Mouse (Mus musculus) G1E (cell line): ENCODE results near the gene Pou3f1. TPM values are rescaled to one million over a fixed set of nuclear protein-coding genes. Genes with fewer than 3 reads are reported as not detected.
A peak's percentile ranks its signal among the peaks of the same experiment; 100 is the strongest.

Experiments
- ATAC-seq: 2 replicates; pipeline ENCODE4 v1.8.0; 2016; ENCODE audit warnings: mild to moderate bottlenecking; ENCODE audit not compliant: insufficient number of reproducible peaks, poor library complexity, low FRiP score, severe bottlenecking; ENCODE audit errors: extremely low read depth
- DNase-seq: peaks from one replicate; pipeline ENCODE4 v3.0.0; 2012; ENCODE audit warnings: low spot score
- H3K27me3 ChIP-seq: 2 replicates; pipeline ENCODE4 v1.6.1; 2012; ENCODE audit warnings: mild to moderate bottlenecking, low read length, inconsistent platforms; ENCODE audit not compliant: insufficient read depth
- H3K36me3 ChIP-seq: replicated peaks from 2 replicates; pipeline ENCODE3; 2012; ENCODE audit warnings: mild to moderate bottlenecking, inconsistent platforms
- H3K4me1 ChIP-seq: 2 replicates; pipeline ENCODE4 v1.6.1; 2012; ENCODE audit warnings: low read depth, low read length, inconsistent platforms, mixed read lengths; ENCODE audit not compliant: insufficient read depth
- H3K4me3 ChIP-seq: 2 replicates; pipeline ENCODE4 v1.5.1; 2012; ENCODE audit warnings: low read depth, mild to moderate bottlenecking, inconsistent platforms, low read length, moderate library complexity, mixed read lengths
- H3K9me3 ChIP-seq: replicated peaks from 2 replicates; pipeline ENCODE4 v1.6.1; 2012; ENCODE audit warnings: inconsistent platforms
- CTCF ChIP-seq: IDR thresholded peaks from 2 replicates; pipeline ENCODE4 v1.5.1; 2012; ENCODE audit warnings: low read depth, low read length, inconsistent platforms, mixed read lengths
- GATA1 ChIP-seq: IDR thresholded peaks from 2 replicates; pipeline ENCODE4 v1.6.1; 2012; ENCODE audit warnings: borderline replicate concordance, low read length, inconsistent platforms, mixed read lengths
- GATA2 ChIP-seq: IDR thresholded peaks from 2 replicates; pipeline ENCODE4 v1.6.1; 2012; ENCODE audit warnings: low read depth, low read length, inconsistent platforms, borderline replicate concordance
- POLR2AphosphoS5 ChIP-seq: IDR thresholded peaks from 2 replicates; pipeline ENCODE4 v1.6.1; 2012; ENCODE audit warnings: low read depth, low read length, inconsistent platforms; ENCODE audit not compliant: insufficient replicate concordance
- TAL1 ChIP-seq: conservative IDR thresholded peaks from 2 replicates; pipeline ENCODE4 v1.6.1; 2012; ENCODE audit warnings: low read depth, low read length, inconsistent platforms, mixed read lengths
- polyA plus RNA-seq: library from polyadenylated mRNA; stranded (reverse); fragments of >175 nt; gene quantifications from 2 replicates; pipeline ENCODE4 v1.2.3, GENCODE M21; 2012
- total RNA-seq, 2 experiments: library from RNA; stranded (forward) in 1 of 2; stranded (reverse) in 1 of 2; fragments of 200-1000 nt in 1 of 2; fragments of >200 nt in 1 of 2; fragmentation: Nextera tagmentation in 1 of 2; gene quantifications; 2 replicates each; pipeline ENCODE4 v1.2.3; 2014 to 2017

Gene Pou3f1
- total RNA-seq (2014; fragmentation: Nextera tagmentation) (not detected in 2 replicates), total RNA-seq (2017) (0.05 TPM in 1 of 2 replicates, not detected in the other), polyA plus RNA-seq (not detected in 2 replicates)

- DNase-seq (no peak), ATAC-seq (no peak)
- no peaks in the 10 kb centered on the region for H3K36me3 ChIP-seq
- no peak within 1 kb of the TSS for H3K4me3 ChIP-seq
- H3K9me3 ChIP-seq, result peaks cover 35% of the 10 kb centered on the region
- peaks cover 18% of the 10 kb centered on the region for H3K27me3 ChIP-seq
- no peaks in the 10 kb centered on the region for H3K4me1 ChIP-seq
- TF ChIP-seq GATA2, result no peak
- no peak for TF ChIP-seq POLR2AphosphoS5
- no peak for TF ChIP-seq GATA1
- TF ChIP-seq CTCF, result no peak
- no peak for TF ChIP-seq TAL1
Observed at GRCm38 (mm10) chr4:124656518-124656853, at the start of gene Pou3f1. Gene Pou3f1, plus strand, starts transcription at chr4:124656807.

- DNase-seq (no peak), ATAC-seq (no peak)
- Histone ChIP-seq H3K4me3 (peak overlapping the region; percentile 47; the same call in 1 of the 2 replicates), H3K36me3 (no peaks in the 10 kb centered on the region), H3K4me1 (peaks cover 64% of the 10 kb centered on the region), H3K27me3 (peaks cover 11% of the 10 kb centered on the region), H3K9me3 (no peaks in the 10 kb centered on the region)
- TF ChIP-seq GATA2, result no peak
- TF ChIP-seq CTCF, result no peak
- TF ChIP-seq TAL1, result no peak
- TF ChIP-seq GATA1, result no peak
- TF ChIP-seq POLR2AphosphoS5, result no peak
Observed at GRCm38 (mm10) chr4:124607166-124607565, 49.4 kb upstream of the Pou3f1 start.

- no peak for DNase-seq
- Histone ChIP-seq H3K4me1 (peaks cover 47% of the 10 kb centered on the region), H3K36me3 (no peaks in the 10 kb centered on the region)
Observed at GRCm38 (mm10) chr4:124610066-124610465, 46.5 kb upstream of the Pou3f1 start.

GRCm38 (mm10) chr4:124610703-124611102 lies 45.9 kb upstream of the Pou3f1 start, which contains the start of gene 3100002H09Rik:
Gene 3100002H09Rik, minus strand, starts transcription at chr4:124610803.
- no peak for TF ChIP-seq CTCF
- DNase-seq, result no peak
- Histone ChIP-seq H3K9me3 (no peaks in the 10 kb centered on the region), H3K36me3 (no peaks in the 10 kb centered on the region), H3K4me3 (no peak within 1 kb of the TSS), H3K27me3 (peaks cover 14% of the 10 kb centered on the region; the same call in 1 of the 2 replicates), H3K4me1 (peaks cover 41% of the 10 kb centered on the region)
- ATAC-seq, result no peak

More at GRCm38 (mm10) chr4:124610066-124610465, 46.5 kb upstream of the Pou3f1 start:
- ATAC-seq, result no peak
- TF ChIP-seq POLR2AphosphoS5 (no peak), CTCF (no peak), GATA1 (no peak), GATA2 (no peak), TAL1 (no peak)
- Histone ChIP-seq H3K9me3 (no peaks in the 10 kb centered on the region), H3K27me3 (peaks cover 10% of the 10 kb centered on the region; the same call in 1 of the 2 replicates), H3K4me3 (no peak overlapping the region)

GRCm38 (mm10) chr4:124611768-124612167 lies 44.8 kb upstream of the Pou3f1 start:
- Histone ChIP-seq H3K4me1 (peaks cover 30% of the 10 kb centered on the region), H3K9me3 (no peaks in the 10 kb centered on the region), H3K27me3 (peaks cover 19% of the 10 kb centered on the region; the same call in 1 of the 2 replicates), H3K36me3 (no peaks in the 10 kb centered on the region), H3K4me3 (no peak overlapping the region)
- no peak for TF ChIP-seq GATA1
- no peak for TF ChIP-seq CTCF
- no peak for TF ChIP-seq TAL1
- peak; percentile 74; the same call in 1 of the 2 replicates for TF ChIP-seq GATA2
- ATAC-seq, result no peak
- DNase-seq, result no peak

GRCm38 (mm10) chr4:124614189-124614588 lies 42.4 kb upstream of the Pou3f1 start:
- DNase-seq, result no peak
- TF ChIP-seq POLR2AphosphoS5 (no peak), GATA1 (no peak), CTCF (no peak), GATA2 (no peak), TAL1 (no peak)
- Histone ChIP-seq H3K4me3 (no peak overlapping the region), H3K4me1 (peaks cover 14% of the 10 kb centered on the region), H3K27me3 (peaks cover 32% of the 10 kb centered on the region; the same call in 1 of the 2 replicates), H3K36me3 (no peaks in the 10 kb centered on the region), H3K9me3 (no peaks in the 10 kb centered on the region)
- ATAC-seq, result no peak
